Mouse (Mus musculus): ENCODE measurements at regions not wholly inside any gene's neighbourhood (a gene's known extent, or its start where the extent isn't known, plus 50 kb on each side); places are given as distances from the start of the nearest gene placed in this dataset.
A peak's percentile ranks its signal among the peaks of the same experiment; 100 is the strongest.

DNA sequence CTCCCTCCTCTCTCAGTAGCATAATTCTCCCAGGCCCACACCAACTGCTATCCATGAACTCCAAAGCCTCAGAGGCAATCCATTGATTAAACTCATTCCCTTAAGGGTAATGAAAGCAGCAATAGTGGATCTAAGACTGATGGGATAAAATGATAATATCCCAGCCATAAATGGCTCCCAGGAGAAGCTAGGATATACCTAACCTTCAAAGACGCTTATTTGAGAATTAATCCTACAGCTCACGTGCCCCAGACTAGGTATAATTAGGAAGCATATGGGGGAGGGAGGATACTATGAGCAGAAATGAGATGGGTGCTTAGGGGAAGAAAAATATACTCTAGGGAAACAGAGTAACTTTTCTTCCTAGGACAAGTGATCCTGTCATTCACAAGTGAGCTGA, 52.8 kb upstream of the Rnf32 start:
- no peak for DNase-seq (ENCODE audit: low spot score)

DNA sequence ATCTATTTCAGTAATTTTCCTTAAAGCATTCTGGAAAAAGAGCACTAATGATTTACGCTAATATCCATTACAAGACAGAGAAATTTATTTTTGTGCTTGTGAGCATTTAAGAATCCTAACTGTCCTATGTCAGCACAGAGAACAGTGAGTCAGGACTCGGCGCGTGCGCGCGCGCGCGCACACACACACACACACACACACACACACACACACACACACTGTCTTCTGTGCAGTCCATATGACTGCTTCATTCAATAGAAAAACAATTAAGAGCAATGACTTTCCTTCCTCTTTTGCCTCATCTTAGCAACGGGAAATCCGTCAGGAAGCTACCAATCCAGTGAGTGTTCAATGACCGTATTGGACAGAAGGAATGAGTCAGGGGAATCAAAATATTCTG, 53.3 kb upstream of the Rnf32 start:
- no peak for DNase-seq (ENCODE audit: low spot score)

DNA sequence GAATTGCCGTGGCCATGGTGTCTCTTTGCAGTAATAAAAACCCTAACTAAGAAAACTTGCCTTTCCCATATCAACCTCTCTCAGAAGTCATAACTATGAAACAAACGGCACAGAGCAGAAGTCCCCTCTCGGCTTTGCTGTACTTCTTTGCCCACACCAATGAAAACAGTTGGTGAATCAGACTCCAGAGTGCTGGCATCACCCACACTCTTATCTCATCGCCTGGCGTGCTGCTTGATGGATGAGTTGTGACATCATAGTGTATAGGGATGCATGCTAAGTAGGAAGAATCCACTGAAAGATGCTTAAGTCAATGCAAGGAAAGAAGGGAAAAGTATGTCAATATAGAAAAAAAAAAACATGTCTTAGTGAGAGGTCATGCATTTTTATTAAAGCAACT, 58.3 kb upstream of the Rnf32 start:
- no peak for DNase-seq (ENCODE audit: low spot score)

DNA sequence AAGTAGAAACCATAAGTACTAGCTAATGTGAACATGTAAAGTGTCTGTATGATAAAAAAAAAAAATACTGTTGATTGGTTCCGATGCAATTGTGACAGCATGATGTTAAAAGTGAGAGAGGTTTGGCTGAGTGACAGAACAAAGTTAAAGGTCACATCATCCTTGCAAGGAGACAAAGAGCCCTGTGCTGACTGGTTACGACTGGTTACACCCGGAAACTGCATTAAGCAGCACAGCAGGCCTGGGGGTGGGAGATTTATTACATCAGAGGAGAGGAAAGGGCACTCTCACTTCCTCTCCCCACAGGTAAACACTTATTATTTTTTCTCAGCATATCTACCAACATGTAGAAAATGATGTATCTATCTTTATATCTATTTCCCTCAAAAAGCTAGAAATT, 63.5 kb upstream of the Rnf32 start:
- no peak for DNase-seq (ENCODE audit: low spot score)

DNA sequence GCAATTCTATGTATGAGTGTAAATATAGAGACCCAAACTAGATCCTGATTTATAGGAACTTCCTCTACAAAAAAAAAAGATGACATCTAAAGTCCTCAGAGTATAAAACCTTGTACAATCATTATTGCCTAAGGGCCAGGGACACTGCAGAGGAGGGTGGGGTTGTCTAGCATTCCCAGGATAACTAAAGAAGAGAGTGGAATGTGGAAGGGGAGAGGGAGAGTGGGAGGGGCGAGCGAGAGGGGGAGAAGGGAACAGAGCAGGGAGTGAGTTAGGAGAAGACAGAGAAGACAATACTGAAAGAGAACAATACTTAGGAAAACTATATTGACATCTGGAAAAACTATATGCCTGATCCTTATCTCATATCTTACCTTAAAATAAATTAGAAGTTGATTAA, 64.0 kb upstream of the Rnf32 start:
- DNase-seq (ENCODE audit: low spot score), result no peak

DNA sequence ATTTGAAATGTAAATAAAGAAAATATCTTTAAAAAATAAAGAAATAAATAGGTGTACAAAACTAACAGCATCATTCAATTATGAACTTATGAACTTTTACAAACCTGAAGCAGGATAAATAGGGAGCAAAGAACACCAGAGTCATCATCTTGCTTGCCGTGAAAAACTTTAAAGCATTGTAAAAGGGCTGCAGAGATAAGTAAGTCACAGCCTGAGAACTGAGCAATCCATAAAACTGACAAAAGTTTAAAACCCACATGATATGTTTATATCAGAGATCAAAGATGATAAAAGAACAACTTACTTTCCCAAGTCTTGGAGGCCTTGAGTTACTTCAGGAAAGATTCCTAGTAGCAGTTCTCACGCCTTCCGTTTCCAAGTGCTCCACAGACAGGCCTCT, 66.1 kb upstream of the Rnf32 start:
- DNase-seq (ENCODE audit: low spot score), result no peak

DNA sequence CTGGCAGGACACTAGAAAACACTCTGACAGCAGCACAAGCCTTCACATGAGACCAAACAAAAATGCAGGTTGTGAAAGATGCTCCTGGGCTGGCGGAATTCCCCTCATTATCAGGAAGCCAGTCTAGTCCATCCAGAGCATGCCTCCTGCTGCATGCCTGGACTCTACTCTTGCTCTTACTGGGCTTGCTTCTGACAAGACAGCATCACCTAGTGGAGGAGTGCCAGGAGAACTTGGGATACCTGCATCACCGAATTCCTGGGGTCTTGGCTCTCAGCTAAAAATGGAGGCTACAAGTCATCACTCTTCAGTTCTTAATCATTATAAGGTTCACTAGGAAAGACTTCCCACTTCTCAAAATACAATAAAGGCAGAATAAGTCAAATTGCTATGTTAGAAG, 78.8 kb upstream of the Rnf32 start:
- no peak for DNase-seq (ENCODE audit: low spot score)

DNA sequence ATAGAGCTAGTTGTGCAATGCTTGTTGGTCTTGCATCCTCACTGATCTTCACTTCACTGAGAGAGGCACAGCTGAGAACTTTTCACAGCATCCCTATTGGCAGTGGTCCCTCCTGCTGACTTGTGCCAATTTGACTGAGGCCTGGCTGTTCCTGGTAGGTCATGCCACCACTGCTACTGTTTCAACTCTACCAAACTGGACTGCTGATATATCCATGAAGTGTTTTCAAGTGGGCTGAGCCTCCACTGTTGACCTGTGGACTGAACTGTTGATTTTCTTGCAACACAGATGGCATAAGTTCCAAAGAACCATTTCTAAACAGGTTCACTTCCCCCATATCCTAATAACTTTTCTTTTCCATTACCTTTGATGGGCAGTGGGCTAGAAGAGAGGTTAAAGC, 83.3 kb upstream of the Rnf32 start:
- DNase-seq (ENCODE audit: low spot score), result no peak

DNA sequence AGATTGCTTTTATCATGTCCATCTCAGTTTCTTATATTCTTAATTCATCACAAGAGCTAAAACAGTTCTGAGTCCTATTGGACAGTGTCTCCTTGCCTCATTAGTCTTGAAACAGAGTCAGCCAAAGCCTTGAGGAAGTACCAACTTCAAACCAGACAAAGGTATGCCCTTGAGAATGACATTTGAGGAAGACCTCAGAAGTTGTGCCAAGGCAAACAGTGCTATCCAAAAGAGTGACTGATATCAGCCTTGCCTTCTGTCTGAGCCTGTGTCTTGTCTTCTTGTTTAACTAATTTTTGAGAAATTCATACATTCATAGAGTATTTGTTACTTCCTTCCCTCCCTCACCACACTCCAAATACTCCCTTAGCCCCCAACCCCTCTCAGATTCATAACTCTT, 88.5 kb upstream of the Rnf32 start:
- DNase-seq (ENCODE audit: low spot score), result no peak

DNA sequence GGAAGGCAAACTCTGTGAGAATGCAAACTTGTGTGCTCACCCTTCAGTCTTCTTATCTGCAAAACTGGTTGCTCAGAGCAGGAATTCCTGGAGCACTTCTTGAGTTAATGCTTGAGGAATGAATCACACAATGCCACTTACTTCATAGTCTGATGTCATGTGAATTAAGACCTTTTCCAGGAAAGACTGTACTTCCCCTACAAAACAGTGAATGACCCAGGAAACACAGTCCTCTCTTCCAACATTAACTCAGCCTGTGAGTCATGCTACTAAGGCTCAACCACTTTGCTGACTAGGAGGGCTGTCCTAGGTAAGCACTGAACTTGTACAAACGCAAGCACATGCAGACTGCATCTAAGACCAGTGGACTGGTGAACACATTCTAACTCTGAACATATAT, 112.5 kb upstream of the Rnf32 start:
- DNase-seq (ENCODE audit: low spot score), result no peak

DNA sequence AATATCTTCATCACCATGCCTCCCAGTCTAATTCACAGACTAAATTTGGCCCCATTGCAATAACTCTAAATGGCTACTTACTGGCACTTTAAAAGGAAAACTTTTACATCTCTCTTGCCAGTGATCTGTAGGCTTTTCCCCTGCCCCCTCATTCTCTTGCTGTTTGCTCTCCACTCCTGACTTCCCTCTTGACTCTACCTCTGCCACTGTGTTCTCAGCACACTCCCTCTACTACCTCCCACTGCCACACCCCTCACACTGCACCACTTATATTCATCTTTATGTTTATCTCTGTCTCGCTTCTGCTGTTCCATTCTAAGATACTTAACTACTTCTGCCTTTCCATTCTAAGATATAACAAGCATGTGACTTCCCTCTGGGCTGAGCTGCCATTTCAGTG, 141.4 kb upstream of the Rnf32 start:
- no peak for DNase-seq (ENCODE audit: low spot score)

DNA sequence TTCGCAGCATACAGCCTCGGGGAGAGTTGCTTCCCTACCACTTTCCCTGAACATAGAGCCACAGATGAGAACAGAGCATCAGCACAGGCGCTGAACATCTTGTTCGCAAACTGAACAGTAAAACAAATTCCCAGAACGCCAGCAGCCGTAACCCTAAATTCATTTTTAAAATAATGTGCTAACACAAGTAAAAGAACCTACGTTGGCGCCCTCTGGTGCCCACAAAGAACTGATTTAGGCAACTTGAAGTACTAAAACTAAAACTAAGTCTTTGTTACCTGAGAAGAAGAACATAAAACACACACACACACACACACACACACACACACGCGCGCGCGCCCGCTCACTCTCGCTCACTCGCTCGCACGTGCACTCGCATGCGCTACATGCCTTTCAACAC, 159.2 kb upstream of the Rnf32 start:
- DNase-seq (ENCODE audit: low spot score), result no peak

DNA sequence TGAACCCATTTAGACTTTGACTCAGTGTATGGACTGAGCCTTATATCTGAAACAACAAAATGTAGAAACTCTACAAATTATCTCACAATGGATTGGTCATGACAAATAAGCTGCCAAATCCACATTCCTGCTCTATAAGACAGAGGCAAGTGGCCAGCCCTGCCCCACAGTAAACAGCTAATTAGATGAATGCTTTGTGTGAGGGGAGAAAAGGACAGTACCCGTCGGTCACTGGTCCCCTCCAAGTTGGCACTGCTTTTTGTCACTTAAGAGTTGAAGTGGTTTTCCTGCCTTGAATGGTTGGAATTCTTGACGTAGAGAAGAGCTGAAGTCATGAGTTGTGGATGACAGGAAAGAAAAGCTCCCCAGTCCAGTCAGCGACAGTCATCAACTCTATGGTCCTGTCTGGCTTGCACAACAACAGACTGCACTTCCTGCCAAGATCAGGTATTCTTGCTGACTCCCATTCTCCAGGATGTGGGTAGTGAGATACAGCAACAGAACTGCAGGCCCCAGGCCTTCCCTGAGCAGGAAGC, 162.3 kb upstream of the Rnf32 start:
- DNase-seq (ENCODE audit: low spot score), result no peak

DNA sequence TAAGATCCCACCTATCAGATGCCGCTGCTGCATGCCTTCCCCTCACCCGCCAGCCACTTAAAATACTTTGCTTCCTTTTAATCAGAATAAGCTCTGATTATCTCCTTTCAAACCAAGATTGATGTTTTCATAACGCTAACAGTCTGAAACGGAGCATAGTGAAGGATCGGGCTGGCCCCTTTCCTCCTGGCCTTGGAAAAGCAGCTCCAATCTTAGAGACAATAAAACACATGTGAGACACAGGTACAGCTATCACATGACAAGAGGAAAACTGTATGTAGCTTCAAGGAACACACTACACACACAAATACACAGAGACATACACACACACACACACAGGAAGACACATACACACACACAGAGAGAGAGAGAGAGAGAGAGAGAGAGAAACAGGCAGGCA, 165.3 kb upstream of the Rnf32 start:
- no peak for DNase-seq (ENCODE audit: low spot score)

DNA sequence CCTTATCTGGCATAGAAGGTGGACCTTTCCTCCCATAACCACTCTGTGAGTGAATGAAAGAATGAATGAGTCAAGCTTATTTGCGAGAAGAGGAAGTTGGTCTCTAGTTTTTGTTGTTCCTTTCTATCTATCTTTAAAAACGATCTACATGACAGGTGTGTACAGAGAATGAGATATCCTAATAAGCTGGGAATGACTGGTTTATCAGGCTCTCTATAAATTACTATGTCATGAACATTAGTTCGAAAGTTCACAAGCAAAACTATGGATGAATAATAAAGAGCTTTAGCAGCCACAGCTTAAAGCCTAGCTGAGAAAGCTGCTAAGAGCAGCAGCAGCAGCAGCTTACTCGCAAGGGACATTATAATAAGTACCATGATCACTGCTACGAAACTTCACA, 165.8 kb upstream of the Rnf32 start:
- DNase-seq (ENCODE audit: low spot score), result no peak

DNA sequence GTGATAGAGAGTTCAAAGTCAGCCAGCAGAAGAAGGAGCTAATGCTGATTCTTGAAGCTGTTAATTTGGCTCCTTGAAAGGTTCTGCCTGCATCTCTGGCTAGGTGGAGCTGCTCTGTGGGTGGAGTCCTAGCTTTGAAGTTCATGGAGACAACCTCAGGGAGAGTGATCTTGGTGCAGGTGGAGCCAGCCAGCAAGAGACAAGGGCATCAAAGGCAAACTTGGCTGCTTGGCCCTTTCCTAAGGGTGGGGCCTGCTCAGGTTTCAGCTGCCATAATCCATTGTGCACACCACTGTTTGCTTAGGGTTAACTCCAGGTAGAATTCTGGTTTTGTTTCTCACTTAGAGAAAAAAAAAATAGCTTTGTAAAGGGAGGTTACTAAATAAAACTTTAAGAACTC, 170.7 kb upstream of the Rnf32 start:
- no peak for DNase-seq (ENCODE audit: low spot score)

DNA sequence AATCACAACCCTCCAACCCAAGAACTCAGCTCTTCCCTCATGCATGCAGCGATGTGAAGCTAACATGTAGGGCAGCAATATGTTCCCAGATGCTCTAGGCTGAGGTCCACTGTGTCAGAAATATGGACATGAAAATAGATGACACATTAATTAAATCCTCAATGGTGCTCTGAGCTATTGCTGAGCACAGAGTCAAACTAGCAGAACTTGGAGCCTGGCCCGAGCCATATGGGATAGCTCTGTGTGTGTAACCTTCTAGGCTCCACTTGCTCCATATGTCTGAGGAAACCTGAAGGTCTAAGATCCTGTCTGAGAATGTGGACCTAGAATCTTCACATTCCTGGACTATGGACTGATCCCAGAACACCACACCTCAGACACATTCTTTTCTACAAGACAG, 203.0 kb upstream of the Rnf32 start:
- no peak for DNase-seq (ENCODE audit: low spot score)

DNA sequence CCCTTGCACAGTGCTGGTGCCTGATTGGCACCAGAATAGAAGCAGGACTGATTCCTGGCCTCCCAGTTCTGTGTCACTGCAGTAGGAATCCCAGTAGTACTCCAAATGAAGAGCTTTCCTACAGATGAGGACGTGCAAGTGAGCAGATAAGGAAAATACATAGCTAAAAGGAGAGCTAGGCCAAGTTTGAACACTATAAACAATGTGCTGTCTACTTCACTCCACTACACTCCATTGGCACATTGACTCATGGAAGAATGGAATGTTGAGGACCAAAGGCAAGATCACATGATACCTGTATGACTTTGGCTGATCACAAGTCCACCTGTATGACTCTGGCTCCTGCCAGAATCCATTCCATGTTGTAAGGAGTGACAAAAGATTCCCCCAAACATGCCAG, 215.9 kb upstream of the Rnf32 start:
- DNase-seq (ENCODE audit: low spot score), result no peak

DNA sequence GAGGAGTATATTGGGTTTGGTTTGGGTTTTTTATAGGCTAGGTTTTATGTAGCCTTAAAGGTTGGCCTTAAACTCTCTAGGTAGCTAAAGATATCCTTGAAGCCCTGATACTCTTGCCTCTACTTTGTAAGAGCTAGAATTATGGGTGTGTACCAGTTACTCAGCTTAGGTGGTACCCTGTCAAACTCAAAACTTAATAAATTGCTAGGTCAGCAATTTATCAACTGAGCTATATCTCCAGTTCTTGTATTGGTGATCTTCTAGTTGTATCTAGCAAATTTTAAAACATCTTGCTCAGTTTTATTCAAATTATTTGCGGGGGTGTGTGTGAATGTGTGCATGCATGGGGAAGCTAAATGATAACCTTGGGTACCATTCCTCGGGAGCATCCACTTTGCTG, 225.4 kb upstream of the Rnf32 start:
- DNase-seq (ENCODE audit: low spot score), result no peak

DNA sequence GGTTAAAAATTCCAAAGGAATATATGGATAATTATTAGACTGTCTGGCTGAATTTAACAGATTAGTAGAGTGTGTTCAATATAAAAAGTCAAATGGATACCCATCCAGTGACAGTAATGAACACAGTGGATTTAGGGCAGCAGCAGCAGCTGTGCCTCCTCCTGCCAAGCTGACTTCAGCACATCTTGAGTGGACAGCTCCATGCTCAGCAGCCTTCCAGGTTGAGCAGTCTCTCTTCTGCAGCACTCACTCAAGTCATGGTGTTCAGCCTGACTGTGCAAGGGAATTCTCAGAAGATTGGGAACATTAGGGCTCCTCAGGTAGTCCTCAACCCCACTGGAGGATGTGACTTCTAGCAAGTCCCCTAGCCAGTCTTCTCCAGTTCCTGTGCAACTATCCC, 240.8 kb upstream of the Rnf32 start:
- DNase-seq (ENCODE audit: low spot score), result peak; percentile 21

DNA sequence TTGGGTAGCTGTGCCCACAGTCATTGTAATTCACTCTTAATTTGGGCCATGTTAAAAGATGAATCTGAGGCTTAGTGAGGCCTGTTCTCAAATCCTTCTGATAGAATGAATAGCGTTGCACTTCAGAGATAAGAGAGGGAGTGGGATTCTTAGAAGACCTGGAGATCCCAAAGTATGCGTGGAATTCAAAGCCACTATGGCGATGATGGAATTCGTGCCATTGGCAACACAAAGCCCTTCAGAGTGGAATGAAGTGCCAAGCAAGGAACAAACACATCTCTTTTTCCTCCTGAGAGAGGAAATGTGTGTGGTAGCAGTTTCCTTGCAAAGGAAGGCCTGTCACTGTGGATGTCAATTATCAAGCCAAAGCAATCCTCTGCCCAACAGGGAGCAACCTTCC, 248.3 kb upstream of the Rnf32 start:
- DNase-seq (ENCODE audit: low spot score), result no peak

DNA sequence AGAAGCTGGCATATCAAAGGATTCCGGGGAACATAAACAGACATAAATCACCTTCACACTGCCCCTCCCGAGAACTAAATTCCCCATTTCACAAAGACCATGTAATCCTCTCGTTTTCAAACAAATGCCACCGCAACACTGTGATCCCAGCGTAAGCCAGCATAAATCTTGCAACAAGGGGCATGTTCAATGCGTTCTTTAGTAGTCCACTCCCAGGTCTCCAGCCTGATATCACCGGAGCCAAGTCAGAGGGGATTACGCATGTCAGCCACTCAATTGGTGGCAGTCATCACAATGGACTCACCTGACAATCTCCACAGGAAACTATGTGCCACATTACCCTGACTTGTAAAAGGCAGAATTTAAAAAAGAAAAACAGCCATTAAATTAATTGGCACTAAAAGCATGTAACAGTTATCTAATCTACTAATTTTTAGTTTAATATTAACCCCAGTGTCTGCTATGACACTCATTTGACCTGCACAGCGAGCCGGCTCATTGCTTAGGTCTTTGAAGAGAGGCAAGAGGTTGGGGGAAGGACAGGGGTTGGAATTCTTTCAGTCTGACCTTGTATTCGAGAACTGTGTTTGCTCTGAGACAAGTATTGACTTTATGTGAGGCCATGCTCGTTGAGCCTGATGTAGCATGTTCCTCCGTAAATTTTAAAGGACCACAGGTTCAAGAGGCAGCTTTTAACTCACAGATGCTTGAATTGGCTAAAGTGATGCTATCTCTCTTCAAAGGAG, 252.0 kb upstream of the Rnf32 start:
- DNase-seq (ENCODE audit: low spot score), result no peak

DNA sequence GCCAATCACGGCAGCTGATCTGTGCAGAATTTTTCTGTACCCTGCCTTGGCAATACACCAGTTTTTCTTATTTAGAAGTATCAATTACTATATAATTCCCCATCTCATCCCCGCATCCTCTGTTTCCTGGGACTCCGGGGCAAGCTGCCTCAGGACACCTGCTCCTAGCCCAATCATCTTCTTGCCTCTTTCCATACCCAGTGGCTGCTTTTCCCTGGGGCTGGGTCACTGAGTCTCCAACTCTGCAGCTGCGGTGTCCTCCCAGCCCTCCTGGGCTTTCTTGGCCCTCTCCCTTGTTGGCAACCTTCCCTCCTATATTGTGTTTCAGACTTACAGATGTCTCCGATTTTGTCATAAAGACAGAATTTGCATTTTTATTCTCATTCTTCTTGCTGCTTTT, 254.8 kb upstream of the Rnf32 start:
- no peak for DNase-seq (ENCODE audit: low spot score)

DNA sequence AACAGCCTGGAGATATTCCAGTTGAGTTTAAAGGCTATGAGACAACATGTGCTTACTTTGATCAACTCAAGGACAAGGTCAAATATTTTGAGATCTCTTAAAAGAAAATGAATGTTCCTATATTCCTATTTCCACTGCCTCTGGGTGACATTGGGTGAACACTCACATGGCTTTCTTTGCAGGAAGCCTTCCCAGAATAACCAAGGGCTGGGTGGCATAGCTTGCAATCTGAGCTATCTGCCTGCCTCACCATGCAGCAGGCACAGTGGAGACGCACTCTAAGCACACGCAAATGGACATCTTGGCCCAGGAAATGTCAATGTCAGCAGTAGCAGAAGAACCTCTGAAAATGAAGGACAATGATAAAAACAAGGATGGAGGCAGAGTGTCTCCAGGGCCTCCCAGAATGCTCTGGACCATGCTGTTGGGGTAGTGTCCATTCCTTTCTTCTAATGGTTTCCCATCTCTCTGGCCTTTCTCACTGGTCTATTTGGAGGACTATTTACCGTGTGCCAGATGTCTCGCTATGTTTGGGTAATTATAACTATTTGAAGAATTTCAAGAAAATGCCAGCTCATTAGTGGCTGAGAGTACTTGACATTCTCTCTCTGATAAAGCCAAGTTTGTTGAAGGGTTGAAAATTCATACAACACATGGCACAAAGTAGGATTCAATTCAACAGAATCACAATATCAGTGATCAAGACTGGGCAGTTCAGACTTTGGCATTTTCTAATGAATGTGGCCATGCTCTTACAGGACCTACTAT, 276.3 kb upstream of the Rnf32 start:
- DNase-seq (ENCODE audit: low spot score), result no peak

Data from yolk sac, embryonic 10.5 days (tissue).